Mouse (Mus musculus) NIH3T3 (cell line): ENCODE results near the gene Gm11214.

Source experiments
- DNase-seq: peaks from one replicate; pipeline ENCODE4 v3.0.0-alpha.2; 2012; ENCODE audit warnings: low read depth

Gm11214 gene

DNA sequence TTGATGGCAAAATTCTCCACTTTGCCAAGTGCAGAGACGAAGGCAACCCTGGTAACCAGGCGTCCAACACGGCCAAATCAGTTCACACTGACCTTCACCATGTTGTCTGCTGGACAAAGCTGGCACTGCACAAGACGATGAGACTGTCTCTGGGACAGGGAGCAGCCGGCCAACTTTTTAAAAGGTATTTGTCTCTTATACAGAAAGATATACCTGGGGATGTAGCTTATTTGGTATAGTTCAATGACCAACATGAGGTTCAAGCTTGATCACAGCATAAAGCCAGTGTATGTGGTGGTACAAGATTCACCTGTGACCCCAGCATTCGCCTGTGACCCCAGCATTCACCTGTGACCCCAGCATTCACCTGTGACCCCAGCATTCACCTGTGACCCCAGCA is at the start of gene Gm11214:
Gene Gm11214, minus strand, starts transcription at position 101 of the 400 bp plus-strand sequence.
- no peak for DNase-seq

GRCm38 (mm10) chr4:63711886-63712285 is 48.7 kb upstream of the Gm11214 start:
- no peak for DNase-seq

DNA sequence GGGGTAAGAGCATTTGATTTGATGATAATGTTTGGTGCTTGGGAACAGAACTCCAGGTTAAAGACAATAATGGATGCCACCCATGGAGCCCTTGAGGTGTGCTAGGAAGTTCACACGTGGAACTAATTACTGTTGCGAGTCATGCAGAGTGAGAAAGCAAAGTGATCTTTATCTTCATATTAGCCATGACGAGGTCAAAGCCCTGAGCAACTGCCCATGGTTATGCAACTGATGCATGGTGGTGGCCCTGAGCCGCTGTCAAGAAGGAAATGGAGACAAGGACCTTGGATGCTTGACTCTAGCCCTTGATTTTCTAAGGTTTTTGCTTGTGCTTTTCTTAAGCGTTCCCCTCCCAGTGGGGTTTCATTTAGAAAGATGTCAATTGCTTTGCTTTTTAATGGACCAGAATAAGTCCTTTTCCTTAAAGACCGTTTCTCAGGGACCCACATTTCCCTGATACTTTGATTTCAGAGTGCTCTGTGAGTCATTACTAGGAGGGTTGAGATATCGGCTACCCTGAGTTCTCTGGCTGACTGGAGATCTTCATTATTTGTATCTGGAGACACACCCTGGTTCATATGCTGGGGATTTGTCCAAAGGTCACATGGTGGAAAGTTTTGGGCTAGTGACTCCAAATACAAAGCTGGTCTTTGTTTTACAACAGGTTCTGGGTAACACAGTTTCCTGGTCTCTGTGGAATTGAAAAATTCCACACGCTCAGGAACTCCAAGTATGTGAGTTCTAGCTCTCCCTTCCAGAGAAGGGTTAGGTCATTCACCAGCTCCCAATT is 47.4 kb upstream of the Gm11214 start:
- peak; percentile 56 for DNase-seq

DNA sequence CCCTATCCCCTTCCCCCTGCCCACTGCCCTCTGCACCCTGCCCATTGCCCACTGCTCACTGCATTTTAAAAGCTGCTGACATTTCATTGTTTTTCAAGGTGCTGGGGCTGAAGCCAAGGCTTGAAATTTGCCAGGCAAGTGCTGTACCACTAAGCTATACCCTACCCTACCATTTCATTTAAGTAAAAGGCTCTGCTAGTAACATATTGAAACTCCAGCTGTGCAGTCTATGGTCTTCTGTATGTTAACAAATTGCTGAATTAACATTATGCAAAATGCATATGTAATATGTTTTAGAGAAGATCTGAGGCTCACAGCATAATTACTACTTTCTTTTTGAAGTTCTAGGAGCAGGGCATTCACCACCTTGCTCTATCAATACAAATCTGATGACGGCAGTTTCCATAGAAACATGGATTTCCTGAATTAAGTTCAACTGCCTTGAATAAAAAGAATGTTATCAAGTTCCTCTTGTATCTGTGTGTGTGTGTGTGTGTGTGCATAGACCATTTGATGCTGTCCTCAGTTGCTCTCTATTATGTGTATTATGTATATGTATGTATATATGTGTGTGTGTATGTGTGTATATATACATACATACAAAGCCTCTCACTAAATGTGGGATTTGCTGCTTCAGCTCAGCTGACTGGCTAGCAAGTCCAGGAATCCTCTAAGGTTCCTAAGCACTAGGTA is 43.2 kb upstream of the Gm11214 start:
- no peak for DNase-seq

DNA sequence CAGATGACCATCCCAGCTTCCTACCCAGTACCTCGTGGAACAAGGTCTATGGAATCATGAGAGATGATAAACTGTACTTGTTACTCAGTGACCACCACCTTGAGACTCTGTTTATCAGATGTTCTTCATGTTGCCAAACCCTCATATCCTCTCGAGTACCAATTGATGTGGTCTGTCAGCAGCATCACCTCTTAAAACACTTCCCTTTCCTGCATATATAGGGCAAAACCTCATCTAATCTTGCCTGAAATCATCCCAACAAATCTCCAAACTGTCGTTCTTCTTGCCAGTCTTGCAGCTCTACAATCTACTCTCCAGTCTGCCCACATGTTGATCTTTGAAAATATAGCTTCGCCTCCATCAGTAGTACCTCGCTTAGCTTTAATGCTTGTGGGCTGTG is 41.1 kb upstream of the Gm11214 start:
- DNase-seq: no peak

DNA sequence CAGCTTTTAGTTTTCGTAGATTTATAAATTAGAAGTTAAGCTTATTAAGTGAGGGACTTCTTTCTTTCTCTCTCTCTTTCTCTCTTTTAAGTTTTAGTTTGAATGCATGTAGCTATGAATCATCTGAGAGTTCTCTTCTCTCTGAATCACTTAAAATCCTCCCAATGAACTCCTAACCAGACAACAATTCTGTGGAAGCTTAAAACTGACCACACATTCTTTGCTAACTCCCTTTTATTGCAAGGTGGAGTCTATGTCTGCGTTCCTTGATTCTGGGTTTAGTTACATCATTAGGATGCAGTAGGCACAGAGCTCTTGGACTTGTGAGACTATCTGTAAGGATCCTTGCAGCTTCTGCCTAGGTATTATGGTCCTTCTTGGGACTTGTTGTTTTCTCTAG is 40.5 kb upstream of the Gm11214 start:
- peak; percentile 21 for DNase-seq

GRCm38 (mm10) chr4:63702006-63702704 is 39.0 kb upstream of the Gm11214 start:
- no peak for DNase-seq

GRCm38 (mm10) chr4:63699749-63700148 is 36.6 kb upstream of the Gm11214 start:
- DNase-seq: no peak

- DNase-seq: peak; percentile 81
Observed at GRCm38 (mm10) chr4:63696921-63697320, 33.7 kb upstream of the Gm11214 start.

DNA sequence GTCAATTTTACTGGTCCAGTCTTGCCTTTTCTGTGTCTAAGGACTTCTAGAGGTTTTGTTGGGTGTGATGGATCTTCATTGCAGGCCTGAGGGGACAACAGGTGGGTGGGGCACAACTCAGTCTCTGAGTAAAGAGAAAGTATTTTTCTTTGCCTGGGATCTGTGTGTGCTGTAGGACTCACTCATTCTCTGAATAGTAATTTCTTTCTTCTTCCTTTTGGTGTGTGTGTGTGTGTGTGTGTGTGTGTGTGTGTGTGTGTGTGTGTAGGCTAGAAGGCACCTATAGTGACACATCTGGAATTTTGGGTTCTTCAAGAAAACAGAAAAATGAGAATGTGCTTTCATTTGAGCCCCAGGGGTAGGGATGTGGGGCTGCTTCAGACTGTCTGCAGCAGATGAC is 29.2 kb upstream of the Gm11214 start:
- DNase-seq: no peak

- no peak for DNase-seq
Observed at GRCm38 (mm10) chr4:63687429-63687828, 24.2 kb upstream of the Gm11214 start.

- DNase-seq: peak; percentile 78
Observed at GRCm38 (mm10) chr4:63686157-63686556, 23.0 kb upstream of the Gm11214 start.

GRCm38 (mm10) chr4:63685253-63685525 is 22.0 kb upstream of the Gm11214 start:
- no peak for DNase-seq

DNA sequence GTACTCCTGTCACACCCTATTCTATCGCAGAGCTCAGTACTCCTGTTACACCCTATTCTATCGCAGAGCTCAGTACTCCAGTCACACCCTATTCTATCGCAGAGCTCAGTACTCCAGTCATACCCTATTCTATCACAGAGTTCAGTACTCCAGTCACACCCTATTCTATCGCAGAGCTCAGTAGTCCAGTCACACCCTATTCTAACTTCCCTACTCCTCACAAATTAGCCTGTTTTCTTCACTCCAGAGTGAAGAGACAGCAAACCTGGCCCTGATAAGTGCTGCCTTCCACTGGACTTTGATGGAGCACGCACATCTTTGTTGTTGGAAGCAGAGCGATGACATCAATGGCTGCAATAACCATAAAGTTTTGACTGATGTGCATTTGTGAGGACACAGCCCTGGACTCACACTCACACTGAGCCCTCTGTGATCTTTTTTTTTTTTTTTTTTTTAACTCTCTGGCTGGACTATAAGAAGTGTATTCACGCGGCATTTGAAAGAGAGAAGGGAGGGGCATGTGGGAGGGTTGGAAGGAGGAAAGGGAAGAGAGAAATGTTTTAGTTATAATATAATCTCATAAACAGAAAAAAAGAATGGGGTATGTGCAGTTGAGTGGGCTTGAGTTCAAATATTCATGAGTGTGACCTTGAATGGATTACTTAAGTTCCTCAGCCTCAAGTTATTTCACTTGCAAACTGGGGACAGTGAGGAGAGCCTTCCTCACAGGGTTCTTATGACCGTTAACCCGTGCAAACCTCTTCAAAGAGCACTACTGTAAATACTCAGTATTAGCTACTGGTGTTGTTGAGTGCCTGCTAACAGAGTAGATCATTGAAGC is 21.5 kb upstream of the Gm11214 start:
- no peak for DNase-seq

- DNase-seq: peak; percentile 65
Observed at GRCm38 (mm10) chr4:63683716-63684115, 20.5 kb upstream of the Gm11214 start.

DNA sequence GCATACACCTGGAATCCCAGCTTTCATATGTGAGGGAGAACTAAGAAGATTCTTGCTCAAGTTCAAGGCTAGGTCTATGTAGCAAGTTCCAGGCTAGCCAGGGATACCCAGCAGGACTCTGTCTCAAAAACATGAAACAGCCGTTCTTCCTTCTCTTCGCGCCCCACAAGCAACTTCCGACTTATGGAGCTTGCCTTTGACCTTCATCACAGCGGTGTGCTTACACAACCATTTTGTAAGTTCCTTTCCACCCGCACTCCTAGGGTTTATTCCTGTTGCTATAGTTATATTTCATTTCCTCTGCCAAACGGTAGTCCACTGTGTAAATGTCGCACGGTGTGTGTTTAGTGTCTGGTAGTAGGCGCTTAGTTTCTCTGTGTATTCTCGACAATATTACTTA is 19.9 kb upstream of the Gm11214 start:
- no peak for DNase-seq

- no peak for DNase-seq
Observed at GRCm38 (mm10) chr4:63682441-63682840, 19.3 kb upstream of the Gm11214 start.

GRCm38 (mm10) chr4:63681557-63681956 is 18.4 kb upstream of the Gm11214 start:
- DNase-seq: no peak

DNA sequence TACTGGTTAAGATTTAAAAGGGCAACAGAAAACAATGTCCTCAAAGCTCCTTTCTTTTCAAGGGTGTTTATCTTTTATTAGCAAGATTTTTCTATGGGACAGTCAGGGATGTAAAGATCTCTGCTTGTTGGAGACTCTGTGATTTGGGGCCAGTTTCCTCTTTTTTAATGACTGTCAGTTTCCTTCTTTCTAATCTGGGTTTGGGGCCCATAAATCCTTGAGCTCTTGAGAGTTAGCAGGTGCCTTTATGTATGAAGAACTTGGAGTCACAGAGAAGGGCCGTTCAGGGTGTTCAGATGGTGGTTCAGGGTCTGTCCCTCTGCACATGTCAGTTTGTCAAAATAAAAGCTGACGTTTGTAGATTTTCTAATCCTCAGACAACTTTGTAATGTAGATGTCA is 11.9 kb upstream of the Gm11214 start:
- no peak for DNase-seq

- DNase-seq: peak; percentile 97
Observed at GRCm38 (mm10) chr4:63668255-63668654, 5.1 kb upstream of the Gm11214 start.

DNA sequence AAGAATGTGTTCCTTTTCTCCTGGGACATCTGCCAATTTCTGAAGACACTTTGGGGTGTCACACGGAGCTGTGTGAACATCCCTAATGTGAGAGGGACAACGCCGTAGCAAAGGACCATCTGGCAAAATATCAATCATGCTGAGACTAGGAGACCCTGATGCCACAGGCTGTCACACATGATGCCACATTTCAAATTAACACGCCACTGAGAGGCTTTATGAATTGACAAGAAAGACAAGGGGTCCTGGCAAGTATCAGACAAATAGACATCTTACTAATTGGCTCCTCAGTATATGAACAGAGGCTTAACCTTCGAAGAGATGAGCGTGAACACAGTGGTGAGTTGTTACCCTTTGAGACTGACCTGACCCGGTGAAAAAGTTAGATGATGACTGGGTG is 2.6 kb upstream of the Gm11214 start:
- DNase-seq: no peak

DNA sequence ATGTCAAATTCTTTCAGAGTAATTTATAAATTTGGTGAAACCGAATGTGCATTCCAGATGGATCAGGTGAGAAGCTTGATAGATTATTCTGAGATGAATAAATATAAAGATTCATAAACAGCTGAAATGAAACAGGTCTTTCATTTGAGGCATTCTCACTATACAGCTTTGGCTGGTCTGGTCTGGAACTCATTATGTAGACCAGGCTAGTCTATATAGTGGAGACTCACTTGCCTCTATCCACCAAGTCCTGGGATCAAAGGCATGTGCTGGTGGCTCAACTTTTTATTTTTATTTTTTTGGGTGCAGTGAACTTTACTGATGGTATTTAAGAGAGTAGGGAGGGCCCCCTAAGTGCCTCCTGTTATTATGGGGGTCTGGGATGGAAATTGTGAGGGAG is 1.3 kb downstream of the Gm11214 start:
- no peak for DNase-seq
